Mouse (Mus musculus) stomach, embryonic 14.5 days (tissue): Measurements from ENCODE around the gene Slc35b1. TPM values are rescaled to one million over a fixed set of nuclear protein-coding genes. Genes with fewer than 3 reads are reported as not detected.
A peak's percentile ranks its signal among the peaks of the same experiment; 100 is the strongest.

Experiments used
- ATAC-seq: fragments of 200-750 bp; cut with Nextera tagmentation; 2 replicates; pipeline ENCODE4 v1.8.0; 2017; ENCODE audit warnings: low read depth, moderate TSS enrichment; ENCODE audit not compliant: insufficient number of reproducible peaks, insufficient read depth, low FRiP score
- H3K27ac ChIP-seq: fragments of 300-500 bp; sonication (generic); 2 replicates; pipeline ENCODE4 v1.5.1; 2014; ENCODE audit warnings: mild to moderate bottlenecking, low read length, moderate library complexity, mixed read lengths
- H3K27me3 ChIP-seq: fragments of 300-500 bp; sonication (generic); 2 replicates; pipeline ENCODE4 v1.6.1; 2014; ENCODE audit warnings: low read length, control low read depth, mixed read lengths; ENCODE audit not compliant: control insufficient read depth, insufficient read depth
- H3K36me3 ChIP-seq: fragments of 300-500 bp; sonication (generic); 2 replicates; pipeline ENCODE4 v1.6.1; 2014; ENCODE audit warnings: mild to moderate bottlenecking, control low read depth, low read length, moderate library complexity, mixed read lengths; ENCODE audit not compliant: control insufficient read depth, insufficient read depth
- H3K4me1 ChIP-seq: fragments of 300-500 bp; sonication (generic); 2 replicates; pipeline ENCODE4 v1.6.1; 2014; ENCODE audit warnings: low read length, control low read depth, mixed read lengths; ENCODE audit not compliant: control insufficient read depth, insufficient read depth
- H3K4me2 ChIP-seq: fragments of 300-500 bp; sonication (generic); replicated peaks from 2 replicates; pipeline ENCODE4 v1.6.1; 2014; ENCODE audit warnings: low read depth, low read length, control low read depth
- H3K4me3 ChIP-seq: fragments of 300-500 bp; sonication (generic); 2 replicates; pipeline ENCODE4 v1.5.1; 2014; ENCODE audit warnings: low read depth, low read length, control low read depth
- H3K9ac ChIP-seq: fragments of 300-500 bp; sonication (generic); replicated peaks from 2 replicates; pipeline ENCODE4 v1.6.1; 2014; ENCODE audit warnings: low read depth, mild to moderate bottlenecking, control low read depth, low read length, moderate library complexity, mixed read lengths
- H3K9me3 ChIP-seq: fragments of 300-500 bp; sonication (generic); 2 replicates; pipeline ENCODE4 v1.6.1; 2016; ENCODE audit warnings: low read depth, low read length, control low read depth; ENCODE audit not compliant: control insufficient read depth
- WGBS: fragments of 180-500 bp; shearing (Covaris S2); extraction: QIAGEN DNeasy Blood & Tissue Kit; methylation state at CpG from one replicate; pipeline ENCODE4 v1.1.7; 2014; 5-methylcytosine and 5-hydroxymethylcytosine counted together
- polyA plus RNA-seq: library from polyadenylated mRNA; unstranded; fragments of >200 nt; fragmentation: Nextera tagmentation; extraction: Ambion mirVana; gene quantifications from 2 replicates; pipeline ENCODE4 v1.2.1, GENCODE M21; 2014

Slc35b1 gene
- 91.0 and 98.1 TPM in 2 replicates for polyA plus RNA-seq

GRCm38 (mm10) chr11:95384319-95384972 is at the start of gene Slc35b1:
Gene Slc35b1, plus strand, starts transcription at chr11:95384692.
- H3K9ac ChIP-seq: peak within 1 kb of the TSS; percentile 84
- peak within 1 kb of the TSS; percentile 53 for H3K27ac ChIP-seq
- peak; percentile 95 for ATAC-seq
- H3K36me3 ChIP-seq: peaks cover 26% of the 10 kb centered on the region; the same call in 1 of the 2 replicates
- H3K4me2 ChIP-seq: peak within 1 kb of the TSS; percentile 59
- no peaks in the 10 kb centered on the region for H3K9me3 ChIP-seq
- peaks cover 5% of the 10 kb centered on the region; the same call in 1 of the 2 replicates for H3K4me1 ChIP-seq
- H3K4me3 ChIP-seq: peak within 1 kb of the TSS; percentile 88
- H3K27me3 ChIP-seq: no peaks in the 10 kb centered on the region
- under 1% methylated on average over 42 of the region's 42 CpGs for WGBS

- no peaks in the 10 kb centered on the region for H3K9me3 ChIP-seq
- peak within 1 kb of the TSS; percentile 66 for H3K4me2 ChIP-seq
- ATAC-seq: peak; percentile 96
- H3K36me3 ChIP-seq: no peaks in the 10 kb centered on the region
- peaks cover 24% of the 10 kb centered on the region for H3K4me1 ChIP-seq
- under 1% methylated on average over 27 of the region's 27 CpGs for WGBS
- H3K27ac ChIP-seq: peak within 1 kb of the TSS; percentile 77
- H3K27me3 ChIP-seq: no peaks in the 10 kb centered on the region
- peak within 1 kb of the TSS; percentile 92 for H3K4me3 ChIP-seq
- peak within 1 kb of the TSS; percentile 79 for H3K9ac ChIP-seq
These were observed 47.8 kb upstream of the Slc35b1 start, which contains the start of gene Fam117a for GRCm38 (mm10) chr11:95336568-95337128. Gene Fam117a, plus strand, starts transcription at chr11:95337018.

GRCm38 (mm10) chr11:95337129-95337813 is 47.2 kb upstream of the Slc35b1 start:
- Histone ChIP-seq H3K4me3 (peak overlapping the region; percentile 92), H3K9me3 (no peaks in the 10 kb centered on the region), H3K9ac (peak overlapping the region; percentile 79), H3K36me3 (no peaks in the 10 kb centered on the region), H3K27ac (peak overlapping the region; percentile 77), H3K4me1 (peaks cover 24% of the 10 kb centered on the region), H3K4me2 (peak overlapping the region; percentile 66), H3K27me3 (no peaks in the 10 kb centered on the region)
- ATAC-seq: peak; percentile 63
- WGBS: under 1% methylated on average over 49 of the region's 50 CpGs

- peak overlapping the region; percentile 66 for H3K4me2 ChIP-seq
- H3K9ac ChIP-seq: peak overlapping the region; percentile 79; the same call in 1 of the 2 replicates
- no peak overlapping the region for H3K27ac ChIP-seq
- H3K4me1 ChIP-seq: peaks cover 24% of the 10 kb centered on the region
- no peaks in the 10 kb centered on the region for H3K36me3 ChIP-seq
- H3K9me3 ChIP-seq: no peaks in the 10 kb centered on the region
- peak overlapping the region; percentile 92 for H3K4me3 ChIP-seq
- 22% methylated on average over 9 of the region's 9 CpGs for WGBS
- no peaks in the 10 kb centered on the region for H3K27me3 ChIP-seq
- ATAC-seq: no peak
These were observed 46.6 kb upstream of the Slc35b1 start for GRCm38 (mm10) chr11:95337846-95338342.

- Histone ChIP-seq H3K27ac (peak overlapping the region; percentile 52; the same call in 1 of the 2 replicates), H3K4me3 (peak overlapping the region; percentile 11), H3K27me3 (no peaks in the 10 kb centered on the region), H3K36me3 (no peaks in the 10 kb centered on the region), H3K4me1 (peaks cover 34% of the 10 kb centered on the region), H3K4me2 (peak overlapping the region; percentile 37), H3K9me3 (no peaks in the 10 kb centered on the region), H3K9ac (no peak overlapping the region)
- ATAC-seq: no peak
- WGBS: 12% methylated on average over 14 of the region's 14 CpGs
These were observed 44.9 kb upstream of the Slc35b1 start for GRCm38 (mm10) chr11:95339471-95340021.

- Histone ChIP-seq H3K4me3 (no peak overlapping the region), H3K36me3 (no peaks in the 10 kb centered on the region), H3K27ac (no peak overlapping the region), H3K4me2 (no peak overlapping the region), H3K9ac (no peak overlapping the region), H3K9me3 (no peaks in the 10 kb centered on the region), H3K4me1 (peaks cover 34% of the 10 kb centered on the region), H3K27me3 (no peaks in the 10 kb centered on the region)
- no peak for ATAC-seq
- WGBS: 80% methylated on average over 1 of the region's 1 CpGs
These were observed 44.2 kb upstream of the Slc35b1 start for GRCm38 (mm10) chr11:95340259-95340658.

- no peaks in the 10 kb centered on the region for H3K27me3 ChIP-seq
- no peaks in the 10 kb centered on the region for H3K36me3 ChIP-seq
- H3K9ac ChIP-seq: no peak overlapping the region
- no peak overlapping the region for H3K4me3 ChIP-seq
- no peak overlapping the region for H3K27ac ChIP-seq
- 47% methylated on average over 5 of the region's 5 CpGs for WGBS
- H3K9me3 ChIP-seq: no peaks in the 10 kb centered on the region
- peaks cover 34% of the 10 kb centered on the region for H3K4me1 ChIP-seq
- H3K4me2 ChIP-seq: no peak overlapping the region
- no peak for ATAC-seq
These were observed 43.8 kb upstream of the Slc35b1 start for GRCm38 (mm10) chr11:95340664-95341063.

GRCm38 (mm10) chr11:95343180-95343579 is 41.3 kb upstream of the Slc35b1 start:
- WGBS: 65% methylated on average over 4 of the region's 4 CpGs
- H3K4me3 ChIP-seq: no peak overlapping the region
- no peak overlapping the region for H3K27ac ChIP-seq
- ATAC-seq: no peak
- H3K36me3 ChIP-seq: peaks cover 7% of the 10 kb centered on the region
- peaks cover 25% of the 10 kb centered on the region for H3K4me1 ChIP-seq
- no peaks in the 10 kb centered on the region for H3K27me3 ChIP-seq
- no peak overlapping the region for H3K9ac ChIP-seq
- no peak overlapping the region for H3K4me2 ChIP-seq
- H3K9me3 ChIP-seq: no peaks in the 10 kb centered on the region
